Mouse (Mus musculus) left cerebral cortex, postnatal 10 days (tissue): Measurements from ENCODE around the gene Plac9a. TPM values are rescaled to one million over a fixed set of nuclear protein-coding genes. Genes with fewer than 3 reads are reported as not detected.

Experiments
- DNase-seq, 2 experiments: peaks; one replicate each; pipeline ENCODE4 v3.0.0; 2021 to 2022; ENCODE audit warnings: low spot score in 2 of 2, mixed read lengths in 1 of 2; ENCODE audit errors: extremely low spot score in 1 of 2
- intact Hi-C: fragments of 180-260 bp; cut with DNase I; formaldehyde crosslinking; loops from one replicate; pipeline ENCODE4 v1.15.1; 2025
- total RNA-seq, 2 experiments: library from RNA; stranded (reverse); gene quantifications; 2 replicates each; pipeline ENCODE4 v1.2.3; 2021

Plac9a gene
- total RNA-seq, 2 experiments from 2014 or later: 1.4 TPM; not detected in 1

DNA sequence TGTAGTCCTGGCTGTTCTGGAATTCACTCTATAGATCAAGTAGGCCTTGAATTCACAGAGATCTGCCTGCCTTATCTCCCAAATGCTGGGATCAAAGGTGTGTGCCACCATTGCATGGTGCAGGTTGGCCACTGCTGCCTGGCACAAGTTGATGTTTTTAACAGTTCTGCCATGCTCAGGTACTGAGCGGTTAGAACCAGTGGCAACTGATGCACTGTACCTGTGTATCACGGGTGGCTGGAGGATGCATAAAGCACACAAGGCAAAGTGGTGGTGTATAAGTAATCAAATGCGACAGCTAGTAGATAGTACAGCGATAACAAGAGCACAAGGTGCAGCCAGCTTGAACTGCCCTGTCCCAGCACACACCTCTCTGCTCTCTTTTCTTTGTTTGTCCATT lies 58.5 kb downstream of the Plac9a start:
- no peak for DNase-seq
- intact Hi-C loops: no loop called here

DNA sequence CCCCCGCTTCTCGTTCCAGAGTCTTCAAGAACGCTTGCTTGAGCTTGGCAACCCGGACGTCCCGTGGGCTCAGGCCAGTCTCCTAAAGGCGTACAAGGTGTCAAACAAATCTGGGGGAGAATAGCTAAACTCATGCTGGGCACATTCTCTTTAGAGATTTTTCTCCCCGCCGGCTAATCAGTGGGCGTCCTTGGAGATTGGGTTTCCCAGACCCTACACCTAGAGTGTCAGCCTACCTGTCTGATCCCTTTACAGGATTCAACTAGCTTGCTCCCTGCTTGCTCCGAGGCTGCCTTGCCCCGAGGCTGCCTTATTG lies 60.3 kb downstream of the Plac9a start:
- intact Hi-C loops: no loop called here
- no peak for DNase-seq

DNA sequence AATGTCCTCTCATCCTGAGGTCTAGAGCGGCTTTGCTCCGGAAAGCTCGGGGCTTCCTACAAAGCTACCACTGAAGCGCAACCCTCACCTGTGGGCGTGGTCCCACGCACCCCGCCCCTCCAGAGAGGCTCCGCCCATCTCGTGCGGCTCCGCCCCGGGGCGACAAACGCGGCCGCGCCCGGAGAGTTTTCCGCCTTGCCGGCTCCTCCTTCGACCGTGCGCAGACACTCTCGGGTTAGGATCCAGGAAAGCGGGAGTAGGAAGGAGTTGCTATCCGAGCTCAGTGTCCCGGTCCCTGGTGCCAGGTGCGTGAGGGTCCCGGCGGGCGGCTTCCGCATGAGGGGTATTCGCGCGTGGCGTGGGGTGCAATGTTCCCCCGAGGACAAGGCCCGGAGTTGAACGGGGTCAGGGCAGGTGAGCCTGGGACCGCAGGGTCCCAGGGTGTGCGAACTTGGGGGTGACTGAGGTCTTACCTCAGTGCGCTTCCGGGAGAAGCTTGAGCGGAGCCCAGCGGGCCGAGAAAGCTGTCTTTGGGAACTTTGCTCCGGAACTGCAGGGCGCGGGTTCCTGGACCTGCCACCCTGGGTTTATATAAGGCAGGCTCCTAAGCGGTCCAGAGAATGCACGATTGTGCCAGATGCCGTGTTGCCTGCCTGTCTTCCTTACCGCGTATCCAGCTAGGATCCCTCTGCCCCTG lies 60.8 kb downstream of the Plac9a start, which contains the start of gene Anxa11:
Gene Anxa11 (plus strand): TSS at position 166 of the 697 bp plus-strand sequence.
- intact Hi-C loops: no loop called here
- DNase-seq: peak in 1 of 2 experiments; percentile 80

DNA sequence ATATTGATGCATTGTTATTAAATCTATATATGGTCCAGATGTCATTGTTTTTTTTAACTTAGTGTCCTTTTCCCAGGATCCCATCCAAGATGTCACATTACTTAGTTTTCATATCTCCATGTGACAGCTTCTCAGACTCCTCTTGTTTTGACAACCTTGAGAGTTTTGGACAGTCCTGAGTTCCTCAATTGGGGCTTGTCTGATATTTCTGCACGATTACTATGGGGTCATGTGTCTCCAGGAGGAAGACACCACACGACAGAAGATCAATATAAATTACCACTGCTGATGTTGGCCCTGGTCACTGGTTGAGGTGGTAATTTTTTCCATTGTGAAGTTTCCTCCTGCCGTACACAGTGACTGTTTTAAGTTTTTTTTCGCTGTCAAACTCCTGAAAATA lies 61.3 kb downstream of the Plac9a start:
- intact Hi-C loops: no loop called here
- DNase-seq: no peak

DNA sequence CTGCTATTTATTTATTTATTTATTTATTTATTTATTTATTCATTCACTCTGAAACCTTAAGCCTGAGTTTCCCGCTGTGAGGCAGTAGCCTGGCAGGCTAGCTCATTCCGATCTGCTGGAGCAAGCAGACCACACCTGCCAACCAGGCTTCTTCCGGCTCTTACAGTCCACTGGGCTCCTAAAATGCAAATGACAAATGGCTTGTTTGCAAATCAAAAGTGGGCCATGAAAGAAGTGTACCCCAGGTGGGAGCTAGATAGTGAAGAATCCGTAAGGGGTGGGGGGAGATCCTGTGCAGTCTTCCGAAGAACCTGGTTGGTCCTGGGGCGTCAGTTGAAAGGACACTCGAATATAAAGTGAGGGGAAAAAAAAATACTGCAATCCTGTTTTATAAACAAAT lies 61.9 kb downstream of the Plac9a start:
- no peak for DNase-seq
- intact Hi-C loops: no loop called here

DNA sequence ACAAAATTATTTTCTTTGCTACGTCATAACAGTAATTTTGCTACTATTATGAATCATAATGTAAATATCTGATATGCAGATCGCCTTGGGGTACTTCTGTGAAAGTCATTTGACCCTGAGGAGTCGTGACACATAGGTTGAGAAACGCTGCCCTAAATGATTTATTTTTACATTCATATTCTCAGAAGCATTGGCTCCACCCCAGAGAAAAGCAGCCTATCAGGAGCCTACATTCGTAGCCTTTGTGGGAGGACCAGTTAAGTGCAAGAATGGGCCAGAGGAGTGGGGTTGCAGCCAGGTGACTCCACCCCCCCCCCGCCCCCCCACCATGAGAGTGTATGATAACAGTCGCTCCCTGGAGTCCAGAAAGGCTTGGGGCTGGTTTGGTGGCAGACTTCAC lies 63.1 kb downstream of the Plac9a start:
- DNase-seq: no peak
- intact Hi-C loops: no loop called here

DNA sequence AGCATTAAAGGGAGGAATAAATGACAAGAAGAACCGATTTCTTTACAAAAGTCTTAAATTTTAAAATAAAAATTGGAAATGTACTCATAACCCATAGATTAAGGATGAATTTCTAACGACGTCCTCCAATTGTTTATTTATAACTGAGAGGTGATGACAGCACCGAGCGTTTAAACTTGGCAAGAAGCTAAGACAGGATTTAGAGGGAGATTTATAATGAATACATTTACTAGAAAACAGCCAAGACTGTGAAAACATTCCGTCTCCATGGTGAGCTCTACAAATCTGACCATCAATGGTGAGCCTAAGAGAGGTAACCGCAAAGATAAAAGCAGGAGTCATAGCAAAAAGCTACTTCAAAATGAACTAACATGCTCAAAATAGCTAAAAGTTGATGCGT lies 64.5 kb downstream of the Plac9a start:
- no peak for DNase-seq
- intact Hi-C loops: no loop called here

Other genes starting within 250 kb of the Plac9a start
- 10 to 100 TPM; 21.1 to 22.0 TPM for gene Ppif, start 208.9 kb downstream of the Plac9a start, total RNA-seq
- 10 to 100 TPM; 34.9 to 41.8 TPM for gene Zcchc24, start 134.1 kb downstream of the Plac9a start, total RNA-seq
- 10 to 100 TPM in 1 of 2 experiments, 1 to 10 TPM in 1; 9.3 to 11.0 TPM for gene Anxa11, start 60.9 kb downstream of the Plac9a start, total RNA-seq
- 10 to 100 TPM; 19.3 to 19.6 TPM for gene Tmem254a, start 24.6 kb upstream of the Plac9a start, total RNA-seq
- gene Cphx1, start 35.2 kb upstream of the Plac9a start, total RNA-seq: not detected
- under 1 TPM in 1 of 2 experiments, not detected in 1; 0.36 TPM for gene Duxbl1, start 75.5 kb upstream of the Plac9a start, total RNA-seq
- 1 to 10 TPM; 1.2 to 3.3 TPM for gene Gm9780, start 139.6 kb upstream of the Plac9a start, total RNA-seq
- gene Tmem254c, start 164.3 kb upstream of the Plac9a start, total RNA-seq: 10 to 100 TPM; 54.7 to 62.9 TPM
- gene Cphx2, start 178.4 kb upstream of the Plac9a start, total RNA-seq: not detected
- not detected for gene Cphx3, start 179.2 kb upstream of the Plac9a start, total RNA-seq
- gene Duxbl2, start 215.2 kb upstream of the Plac9a start, total RNA-seq: under 1 TPM; 0.26 to 0.67 TPM